Mouse (Mus musculus) erythroid progenitor cell, adult 5-6 weeks (primary cell): Measurements from ENCODE around the gene Slc7a6. TPM values are rescaled to one million over a fixed set of nuclear protein-coding genes. Genes with fewer than 3 reads are reported as not detected.
"Not testable (repeated sequence)": the region's sequence is repeated elsewhere in the genome, so short reads cannot be mapped to it uniquely, and the experiment has no call there.

ENCODE experiments used
- ATAC-seq: replicated peaks from 2 replicates; pipeline ENCODE4 v1.8.0; 2016; ENCODE audit warnings: moderate number of reproducible peaks, mild to moderate bottlenecking, moderate TSS enrichment, inconsistent platforms; ENCODE audit not compliant: poor library complexity, low FRiP score, severe bottlenecking
- total RNA-seq, 2 experiments: library from RNA; stranded (forward) in 1 of 2; stranded (reverse) in 1 of 2; fragments of 150-400 nt in 1 of 2; fragments of 186-747, 209-891 nt in 1 of 2; gene quantifications; 2 replicates each; pipeline versions ENCODE4 v1.2.3 to v1.2.4; 2015 to 2017; ENCODE audit warnings: low replicate concordance in 2 of 2

Slc7a6 gene
- total RNA-seq, 2 experiments from 2014 or later, result 2.0 to 3.4 TPM

- no peak for ATAC-seq
Measured at GRCm38 (mm10) chr8:106173566-106173965, 4.9 kb downstream of the Slc7a6 start.

GRCm38 (mm10) chr8:106176891-106177290, 8.2 kb downstream of the Slc7a6 start:
- ATAC-seq, result no peak

GRCm38 (mm10) chr8:106177594-106177993, 8.9 kb downstream of the Slc7a6 start:
- ATAC-seq, result no peak

GRCm38 (mm10) chr8:106178428-106178827, 9.8 kb downstream of the Slc7a6 start:
- no peak for ATAC-seq

- ATAC-seq, result 0 out of 2 replicates have a peak, but pooled peaks have one; percentile 19
Measured at GRCm38 (mm10) chr8:106185628-106186270, 17.1 kb downstream of the Slc7a6 start.

- no peak for ATAC-seq
Measured at GRCm38 (mm10) chr8:106186394-106186793, 17.7 kb downstream of the Slc7a6 start.

- ATAC-seq, result no peak
Measured at GRCm38 (mm10) chr8:106189162-106189561, 20.5 kb downstream of the Slc7a6 start.

GRCm38 (mm10) chr8:106191639-106192038, 23.0 kb downstream of the Slc7a6 start:
- no peak for ATAC-seq

- ATAC-seq, result no peak
Measured at GRCm38 (mm10) chr8:106193162-106193561, 24.5 kb downstream of the Slc7a6 start.

- ATAC-seq, result no peak
Measured at GRCm38 (mm10) chr8:106194062-106194461, 25.4 kb downstream of the Slc7a6 start.

GRCm38 (mm10) chr8:106198741-106199140, 30.1 kb downstream of the Slc7a6 start:
- no peak for ATAC-seq

GRCm38 (mm10) chr8:106199596-106199995, 30.9 kb downstream of the Slc7a6 start:
- not testable (repeated sequence) for ATAC-seq

GRCm38 (mm10) chr8:106210035-106210731, 41.5 kb downstream of the Slc7a6 start:
- ATAC-seq, result peak; percentile 39; the same call in 1 of the 2 replicates

- peak; percentile 97 for ATAC-seq
Measured at GRCm38 (mm10) chr8:106210821-106211345, 42.2 kb downstream of the Slc7a6 start, which contains the start of the genes Slc7a6os and Prmt7. Gene Slc7a6os (minus strand): TSS chr8:106210935. Gene Prmt7 (plus strand): TSS chr8:106210936.

- ATAC-seq, result peak; percentile 10
Measured at GRCm38 (mm10) chr8:106211421-106211820, 42.8 kb downstream of the Slc7a6 start.

- no peak for ATAC-seq
Measured at GRCm38 (mm10) chr8:106213959-106214358, 45.3 kb downstream of the Slc7a6 start.

GRCm38 (mm10) chr8:106219620-106220019, 51.0 kb downstream of the Slc7a6 start:
- no peak for ATAC-seq

- peak; percentile 79 for ATAC-seq
Measured at GRCm38 (mm10) chr8:106226589-106226988, 57.9 kb downstream of the Slc7a6 start.

- no peak for ATAC-seq
Measured at GRCm38 (mm10) chr8:106231536-106231935, 62.9 kb downstream of the Slc7a6 start.

GRCm38 (mm10) chr8:106232751-106233150, 64.1 kb downstream of the Slc7a6 start:
- ATAC-seq, result no peak
